Mouse (Mus musculus) hindbrain, postnatal 0 days (tissue): Measurements from ENCODE around the gene Mvk. TPM values are rescaled to one million over a fixed set of nuclear protein-coding genes. Genes with fewer than 3 reads are reported as not detected.
A peak's percentile ranks its signal among the peaks of the same experiment; 100 is the strongest.

Source experiments
- ATAC-seq: fragments of 200-750 bp; cut with Nextera tagmentation; 2 replicates; pipeline ENCODE4 v1.8.0; 2017; ENCODE audit warnings: mild to moderate bottlenecking, moderate TSS enrichment, moderate library complexity
- DNase-seq: peaks from one replicate; pipeline ENCODE4 v3.0.0-alpha.2; 2015; ENCODE audit warnings: low spot score
- H3K27ac ChIP-seq: fragments of 300-500 bp; sonication (generic); 2 replicates; pipeline ENCODE4 v1.5.1; 2014; ENCODE audit warnings: mild to moderate bottlenecking
- H3K27me3 ChIP-seq: fragments of 300-500 bp; sonication (generic); 2 replicates; pipeline ENCODE4 v1.6.1; 2014; ENCODE audit warnings: low read length, mixed read lengths; ENCODE audit not compliant: insufficient read depth
- H3K36me3 ChIP-seq: fragments of 300-500 bp; sonication (generic); 2 replicates; pipeline ENCODE4 v1.6.1; 2014; ENCODE audit warnings: low read length, mixed read lengths; ENCODE audit not compliant: insufficient read depth
- H3K4me1 ChIP-seq: fragments of 300-500 bp; sonication (generic); 2 replicates; pipeline ENCODE4 v1.6.1; 2014; ENCODE audit warnings: antibody characterized with exemption, low read length, mixed read lengths; ENCODE audit not compliant: insufficient read depth
- H3K4me2 ChIP-seq: fragments of 300-500 bp; sonication (generic); 2 replicates; pipeline ENCODE4 v1.6.1; 2014; ENCODE audit warnings: low read depth, mild to moderate bottlenecking, low read length, moderate library complexity, mixed read lengths
- H3K4me3 ChIP-seq: fragments of 300-500 bp; sonication (generic); 2 replicates; pipeline ENCODE4 v1.5.1; 2014; ENCODE audit warnings: low read length
- H3K9ac ChIP-seq: fragments of 300-500 bp; sonication (generic); replicated peaks from 2 replicates; pipeline ENCODE4 v1.6.1; 2014; ENCODE audit warnings: mild to moderate bottlenecking, low read length, moderate library complexity, mixed read lengths
- H3K9me3 ChIP-seq: fragments of 300-500 bp; sonication (generic); 2 replicates; pipeline ENCODE4 v1.6.1; 2016; ENCODE audit warnings: low read length, mixed read lengths
- CTCF ChIP-seq: IDR thresholded peaks from 2 replicates; pipeline ENCODE4 v1.5.1; 2016; ENCODE audit warnings: antibody characterized with exemption, control low read depth, low read depth
- WGBS: fragments of 180-500 bp; shearing (Covaris S2); extraction: QIAGEN DNeasy Blood & Tissue Kit; methylation state at CpG from one replicate; pipeline ENCODE4 v1.1.7; 2014; 5-methylcytosine and 5-hydroxymethylcytosine counted together
- polyA plus RNA-seq: library from polyadenylated mRNA; unstranded; fragments of >200 nt; fragmentation: Nextera tagmentation; extraction: Ambion mirVana; gene quantifications from 2 replicates; pipeline ENCODE4 v1.2.1, GENCODE M21; 2015
- total RNA-seq: library from RNA; depleted of rRNA; stranded (reverse); fragments of >200 nt; gene quantifications from 2 replicates; pipeline ENCODE4 v1.2.3, GENCODE M21; 2014

Mvk gene
- total and polyA plus RNA-seq, 2 experiments from 2014 or later: 71.9 to 143 TPM

- no peak for DNase-seq
- H3K9ac ChIP-seq: no peak overlapping the region
- no peak for TF ChIP-seq CTCF
- H3K36me3 ChIP-seq: peaks cover 31% of the 10 kb centered on the region
- H3K4me1 ChIP-seq: peaks cover 7% of the 10 kb centered on the region; the same call in 1 of the 2 replicates
- H3K4me3 ChIP-seq: no peak overlapping the region
- no peak overlapping the region for H3K27ac ChIP-seq
- no peaks in the 10 kb centered on the region for H3K27me3 ChIP-seq
- 37% methylated on average over 5 of the region's 5 CpGs for WGBS
- no peaks in the 10 kb centered on the region for H3K9me3 ChIP-seq
- no peak for ATAC-seq
- no peak overlapping the region for H3K4me2 ChIP-seq
These were observed 21.5 kb upstream of the Mvk start for GRCm38 (mm10) chr5:114422591-114422990.

DNA sequence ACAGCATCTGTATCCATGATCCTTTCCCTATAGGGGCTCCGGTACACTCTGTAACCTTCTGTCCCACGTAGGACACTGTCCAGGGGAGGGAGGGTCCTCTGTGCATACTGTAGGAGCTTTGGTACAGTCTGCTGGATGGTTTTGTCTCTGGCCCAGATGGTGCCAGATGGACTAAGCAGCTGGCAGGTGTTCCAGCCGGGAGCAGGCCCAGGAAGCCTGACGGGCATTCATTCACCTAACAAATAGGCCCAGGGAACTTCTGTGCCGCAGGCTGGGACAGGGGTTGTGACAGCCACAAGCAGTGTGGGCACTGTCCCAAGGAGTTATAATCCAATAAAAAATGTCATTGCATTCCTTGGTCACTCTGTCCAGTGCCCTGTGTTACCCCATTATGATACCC is 20.1 kb upstream of the Mvk start:
- H3K27ac ChIP-seq: no peak overlapping the region
- no peaks in the 10 kb centered on the region for H3K9me3 ChIP-seq
- TF ChIP-seq CTCF: no peak
- 32% methylated on average over 5 of the region's 5 CpGs for WGBS
- no peak overlapping the region for H3K9ac ChIP-seq
- peaks cover 7% of the 10 kb centered on the region; the same call in 1 of the 2 replicates for H3K4me1 ChIP-seq
- ATAC-seq (no peak), DNase-seq (peak; percentile 43)
- peaks cover 19% of the 10 kb centered on the region for H3K36me3 ChIP-seq
- H3K27me3 ChIP-seq: no peaks in the 10 kb centered on the region
- no peak overlapping the region for H3K4me3 ChIP-seq
- H3K4me2 ChIP-seq: no peak overlapping the region

- H3K4me3 ChIP-seq: no peak overlapping the region
- WGBS: 55% methylated on average over 6 of the region's 6 CpGs
- peaks cover 7% of the 10 kb centered on the region; the same call in 1 of the 2 replicates for H3K4me1 ChIP-seq
- no peaks in the 10 kb centered on the region for H3K27me3 ChIP-seq
- DNase-seq (no peak), ATAC-seq (no peak)
- H3K27ac ChIP-seq: no peak overlapping the region
- no peaks in the 10 kb centered on the region for H3K36me3 ChIP-seq
- H3K9me3 ChIP-seq: no peaks in the 10 kb centered on the region
- no peak for TF ChIP-seq CTCF
- no peak overlapping the region for H3K9ac ChIP-seq
- H3K4me2 ChIP-seq: no peak overlapping the region
These were observed 17.3 kb upstream of the Mvk start for GRCm38 (mm10) chr5:114426732-114427131.

DNA sequence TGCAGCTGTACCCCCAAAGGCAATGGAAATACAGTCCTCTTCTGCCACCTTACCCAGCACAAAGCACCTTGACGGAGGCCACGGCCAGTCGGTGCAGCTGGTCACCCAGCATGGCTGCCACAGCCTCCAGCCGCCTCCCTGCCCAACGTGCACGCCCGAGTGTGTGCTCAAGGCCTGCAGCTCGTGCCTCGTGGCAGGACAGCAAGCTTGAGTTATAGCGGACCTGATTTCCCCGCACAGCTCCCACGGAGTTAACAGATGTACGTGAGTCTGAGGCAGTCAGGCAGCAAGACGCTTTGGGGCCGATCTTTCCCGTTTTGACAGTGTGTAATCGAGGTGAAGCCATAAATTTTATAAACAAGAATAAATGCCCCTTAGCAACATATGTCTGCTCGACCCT is 15.4 kb upstream of the Mvk start:
- Histone ChIP-seq H3K9me3 (no peaks in the 10 kb centered on the region), H3K36me3 (no peaks in the 10 kb centered on the region), H3K27me3 (no peaks in the 10 kb centered on the region), H3K4me1 (peaks cover 7% of the 10 kb centered on the region; the same call in 1 of the 2 replicates), H3K4me3 (no peak overlapping the region), H3K4me2 (no peak overlapping the region), H3K9ac (no peak overlapping the region), H3K27ac (peak overlapping the region; percentile 17; the same call in 1 of the 2 replicates)
- ATAC-seq: 0 out of 2 replicates have a peak, but pooled peaks have one; percentile 21
- 55% methylated on average over 18 of the region's 18 CpGs for WGBS
- DNase-seq: peak; percentile 65
- no peak for TF ChIP-seq CTCF

DNA sequence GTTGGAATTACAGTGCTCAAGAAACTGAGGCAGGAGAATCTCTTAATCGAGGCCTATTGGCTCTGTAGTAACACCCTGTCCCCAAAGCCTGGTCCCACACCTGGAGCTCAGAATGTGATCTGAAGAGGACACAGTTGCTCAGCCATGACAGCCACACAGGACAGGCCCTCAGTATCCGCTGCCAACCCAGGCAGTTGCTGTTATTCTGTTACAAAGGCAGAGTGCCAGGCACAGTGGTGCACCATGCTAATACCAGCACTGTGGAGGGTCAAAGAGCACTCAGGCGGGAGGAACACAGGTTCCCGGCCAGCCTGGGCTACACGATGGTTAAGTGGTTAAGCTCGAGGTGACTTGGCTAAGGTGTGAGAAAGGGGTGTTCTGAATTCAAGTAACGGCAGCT is 14.3 kb upstream of the Mvk start:
- no peaks in the 10 kb centered on the region for H3K9me3 ChIP-seq
- DNase-seq: no peak
- H3K27ac ChIP-seq: peak overlapping the region; percentile 17; the same call in 1 of the 2 replicates
- peak; percentile 2; the same call in 1 of the 2 replicates for ATAC-seq
- TF ChIP-seq CTCF: no peak
- H3K4me2 ChIP-seq: no peak overlapping the region
- H3K27me3 ChIP-seq: no peaks in the 10 kb centered on the region
- WGBS: 65% methylated on average over 7 of the region's 7 CpGs
- H3K36me3 ChIP-seq: no peaks in the 10 kb centered on the region
- H3K4me3 ChIP-seq: no peak overlapping the region
- H3K4me1 ChIP-seq: peaks cover 7% of the 10 kb centered on the region; the same call in 1 of the 2 replicates
- no peak overlapping the region for H3K9ac ChIP-seq

DNA sequence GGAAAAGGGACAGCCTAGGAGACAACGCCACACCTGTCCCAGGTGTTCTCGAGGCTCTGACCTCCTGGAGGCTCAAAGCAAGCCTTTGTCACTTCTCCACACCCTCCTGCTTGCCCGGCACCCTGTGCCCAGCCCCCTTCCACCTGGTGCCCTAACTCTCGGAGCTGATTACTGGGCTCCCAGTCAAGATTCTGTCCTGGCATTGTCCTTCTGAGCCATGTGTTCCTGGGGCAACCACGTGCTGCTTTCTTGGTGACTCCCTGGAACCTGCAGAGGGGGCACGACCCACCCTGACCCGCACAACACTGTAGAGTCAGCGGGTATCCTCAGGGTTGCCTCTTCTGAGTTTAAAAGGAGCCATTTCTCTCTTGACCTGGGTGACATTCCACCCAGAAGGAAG is 9.7 kb upstream of the Mvk start:
- H3K4me1 ChIP-seq: no peaks in the 10 kb centered on the region
- no peaks in the 10 kb centered on the region for H3K27me3 ChIP-seq
- H3K9me3 ChIP-seq: no peaks in the 10 kb centered on the region
- WGBS: 81% methylated on average over 8 of the region's 8 CpGs
- no peak overlapping the region for H3K27ac ChIP-seq
- DNase-seq (no peak), ATAC-seq (no peak)
- no peak for TF ChIP-seq CTCF
- H3K4me3 ChIP-seq: no peak overlapping the region
- no peak overlapping the region for H3K4me2 ChIP-seq
- H3K36me3 ChIP-seq: 0 out of 2 replicates have a peak, but pooled peaks cover 13% of the 10 kb centered on the region
- no peak overlapping the region for H3K9ac ChIP-seq

GRCm38 (mm10) chr5:114435588-114435987 is 8.5 kb upstream of the Mvk start:
- no peaks in the 10 kb centered on the region for H3K4me1 ChIP-seq
- H3K4me2 ChIP-seq: no peak overlapping the region
- no peak overlapping the region for H3K27ac ChIP-seq
- H3K9ac ChIP-seq: no peak overlapping the region
- H3K27me3 ChIP-seq: no peaks in the 10 kb centered on the region
- 0 out of 2 replicates have a peak, but pooled peaks cover 13% of the 10 kb centered on the region for H3K36me3 ChIP-seq
- no peak for ATAC-seq
- 82% methylated on average over 14 of the region's 14 CpGs for WGBS
- no peak for TF ChIP-seq CTCF
- no peaks in the 10 kb centered on the region for H3K9me3 ChIP-seq
- H3K4me3 ChIP-seq: no peak overlapping the region
- no peak for DNase-seq
